Mouse (Mus musculus) limb, embryonic 11.5 days (tissue): ENCODE results near the gene Erp27. TPM values are rescaled to one million over a fixed set of nuclear protein-coding genes. Genes with fewer than 3 reads are reported as not detected.

Experiments
- ATAC-seq: fragments of 200-750 bp; cut with Nextera tagmentation; 2 replicates; pipeline ENCODE4 v1.8.0; 2017; ENCODE audit warnings: low read depth; ENCODE audit not compliant: insufficient number of reproducible peaks, low FRiP score, low TSS enrichment
- DNase-seq: peaks from one replicate; pipeline ENCODE4 v3.0.0-alpha.2; 2015; ENCODE audit warnings: low spot score
- H3K27ac ChIP-seq: fragments of 300-500 bp; sonication (generic); replicated peaks from 2 replicates; pipeline ENCODE4 v1.5.1; 2014; ENCODE audit warnings: low read depth, mild to moderate bottlenecking, low read length
- H3K27me3 ChIP-seq: fragments of 300-500 bp; sonication (generic); 2 replicates; pipeline ENCODE4 v1.6.1; 2014; ENCODE audit warnings: mild to moderate bottlenecking, low read length, mixed read lengths; ENCODE audit not compliant: control insufficient read depth, insufficient read depth
- H3K36me3 ChIP-seq: fragments of 300-500 bp; sonication (generic); 2 replicates; pipeline ENCODE4 v1.6.1; 2014; ENCODE audit warnings: mild to moderate bottlenecking, low read length, moderate library complexity, mixed read lengths; ENCODE audit not compliant: control insufficient read depth, insufficient read depth
- H3K4me1 ChIP-seq: fragments of 300-500 bp; sonication (generic); 2 replicates; pipeline ENCODE4 v1.6.1; 2014; ENCODE audit warnings: low read length, mixed read lengths; ENCODE audit not compliant: control insufficient read depth, insufficient read depth
- H3K4me2 ChIP-seq: fragments of 300-500 bp; sonication (generic); 2 replicates; pipeline ENCODE4 v1.6.1; 2014; ENCODE audit warnings: low read depth, mild to moderate bottlenecking, moderate library complexity; ENCODE audit not compliant: severe bottlenecking
- H3K4me3 ChIP-seq: fragments of 300-500 bp; sonication (generic); 2 replicates; pipeline ENCODE4 v1.5.1; 2014; ENCODE audit warnings: low read depth, low read length
- H3K9ac ChIP-seq: fragments of 300-500 bp; sonication (generic); 2 replicates; pipeline ENCODE4 v1.6.1; 2014; ENCODE audit warnings: mild to moderate bottlenecking, low read length
- H3K9me3 ChIP-seq: fragments of 300-500 bp; sonication (generic); 2 replicates; pipeline ENCODE4 v1.6.1; 2016; ENCODE audit warnings: low read length; ENCODE audit not compliant: control insufficient read depth
- WGBS: fragments of 180-500 bp; shearing (Covaris S2); extraction: QIAGEN DNeasy Blood & Tissue Kit; methylation state at CpG from one replicate; pipeline ENCODE4 v1.1.7; 2014; 5-methylcytosine and 5-hydroxymethylcytosine counted together
- polyA plus RNA-seq: library from polyadenylated mRNA; unstranded; fragments of >200 nt; fragmentation: Nextera tagmentation; extraction: Ambion mirVana; gene quantifications from 2 replicates; pipeline ENCODE4 v1.2.1, GENCODE M21; 2014

The Erp27 gene
- polyA plus RNA-seq, 1 experiment from 2014 or later = 0.31 TPM

DNA sequence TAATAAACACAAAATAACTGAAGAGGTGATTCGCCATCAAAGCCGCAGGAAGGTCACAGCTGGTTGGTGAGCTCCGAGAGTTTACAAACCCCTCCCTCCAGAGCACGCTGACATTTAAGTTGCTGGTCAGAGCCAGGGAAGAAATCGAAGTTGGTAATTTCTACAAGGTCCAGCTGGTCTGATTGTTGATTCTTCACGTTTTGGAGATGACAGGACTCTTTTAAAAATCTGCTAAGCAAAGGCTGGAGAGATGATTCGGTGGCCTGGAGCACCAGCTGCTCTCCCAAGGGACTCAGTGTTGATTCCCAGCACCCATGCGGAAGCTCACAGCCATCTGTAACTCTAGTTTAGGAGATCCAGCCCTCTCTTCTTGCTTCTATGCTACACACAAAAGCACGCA is 14.4 kb upstream of the Erp27 start:
- ATAC-seq = no peak
- Histone ChIP-seq H3K27ac (no peak overlapping the region), H3K4me1 (peaks cover 10% of the 10 kb centered on the region), H3K9me3 (no peaks in the 10 kb centered on the region), H3K36me3 (no peaks in the 10 kb centered on the region), H3K4me2 (no peak overlapping the region), H3K9ac (no peak overlapping the region), H3K27me3 (no peaks in the 10 kb centered on the region), H3K4me3 (no peak overlapping the region)
- no peak for DNase-seq
- WGBS = 91% methylated on average over 9 of the region's 9 CpGs

DNA sequence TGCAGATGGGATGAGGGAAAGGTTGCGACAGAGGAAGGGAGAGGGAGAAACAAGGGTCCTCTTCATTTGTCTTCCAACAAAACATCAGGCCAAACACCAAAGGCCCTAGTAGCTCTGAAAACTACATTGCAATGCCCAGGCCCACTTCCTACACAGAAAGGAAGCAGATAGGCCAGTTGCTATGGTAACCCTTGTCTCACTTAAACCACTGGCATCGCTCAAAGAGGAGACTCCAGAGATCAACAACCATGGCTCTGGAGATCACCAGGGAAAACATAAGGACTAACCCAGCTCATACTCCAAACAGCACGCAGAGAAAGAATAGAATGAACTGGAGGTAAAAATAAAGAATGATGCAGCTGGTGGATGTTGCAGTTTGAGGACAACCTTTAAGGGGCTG is 13.3 kb upstream of the Erp27 start:
- WGBS = 81% methylated on average over 3 of the region's 3 CpGs
- H3K4me3 ChIP-seq = no peak overlapping the region
- DNase-seq (no peak), ATAC-seq (no peak)
- 0 out of 2 replicates have a peak, but pooled peaks cover under 1% of the 10 kb centered on the region for H3K4me1 ChIP-seq
- H3K9me3 ChIP-seq = no peaks in the 10 kb centered on the region
- H3K9ac ChIP-seq = no peak overlapping the region
- H3K27ac ChIP-seq = no peak overlapping the region
- no peaks in the 10 kb centered on the region for H3K36me3 ChIP-seq
- H3K4me2 ChIP-seq = no peak overlapping the region
- no peaks in the 10 kb centered on the region for H3K27me3 ChIP-seq

DNA sequence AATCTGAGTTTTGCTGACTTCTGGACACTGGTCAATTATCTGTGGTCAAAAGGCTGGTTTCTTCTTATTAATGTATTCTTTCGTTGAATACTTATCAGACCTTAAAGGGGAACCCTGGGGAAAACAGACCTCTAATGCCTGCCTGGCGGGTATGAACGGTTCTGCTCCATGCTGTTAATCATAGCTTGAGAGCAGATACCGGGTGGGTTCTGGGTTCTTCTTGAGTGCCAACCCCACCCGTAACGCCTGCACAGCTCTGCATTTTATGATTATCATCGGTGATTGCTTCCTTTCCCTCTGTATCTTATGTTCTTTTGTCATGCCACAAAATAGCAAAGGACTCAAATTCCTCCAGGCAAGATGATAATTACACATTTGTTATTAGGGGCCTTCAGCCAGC is 12.1 kb upstream of the Erp27 start:
- Histone ChIP-seq H3K36me3 (no peaks in the 10 kb centered on the region), H3K4me2 (no peak overlapping the region), H3K9ac (no peak overlapping the region), H3K4me1 (no peaks in the 10 kb centered on the region), H3K27ac (no peak overlapping the region), H3K27me3 (no peaks in the 10 kb centered on the region), H3K4me3 (no peak overlapping the region), H3K9me3 (no peaks in the 10 kb centered on the region)
- DNase-seq (no peak), ATAC-seq (no peak)
- 85% methylated on average over 7 of the region's 7 CpGs for WGBS

DNA sequence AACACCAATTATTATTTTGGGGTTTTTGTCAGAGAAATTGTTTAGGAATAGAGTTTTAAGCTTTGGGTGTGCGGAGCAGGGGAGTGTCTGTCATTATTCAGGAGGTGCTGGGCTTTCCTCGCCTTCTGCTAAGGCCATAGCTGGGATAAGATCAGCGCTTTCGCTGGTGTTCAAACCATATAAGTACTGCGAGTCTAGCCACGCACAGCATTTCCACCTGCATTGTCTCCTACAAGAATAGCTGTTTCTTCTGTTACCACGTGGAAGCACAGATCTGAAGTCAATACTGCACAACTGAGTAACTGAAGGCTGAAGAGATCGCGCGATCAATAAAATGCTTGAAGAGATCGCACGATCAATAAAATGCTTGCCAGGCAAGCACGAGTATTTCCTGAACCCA is 9.3 kb upstream of the Erp27 start:
- no peak overlapping the region for H3K27ac ChIP-seq
- H3K4me3 ChIP-seq = no peak overlapping the region
- H3K9me3 ChIP-seq = no peaks in the 10 kb centered on the region
- H3K4me2 ChIP-seq = no peak overlapping the region
- H3K27me3 ChIP-seq = no peaks in the 10 kb centered on the region
- H3K9ac ChIP-seq = no peak overlapping the region
- no peaks in the 10 kb centered on the region for H3K36me3 ChIP-seq
- WGBS = 87% methylated on average over 13 of the region's 13 CpGs
- DNase-seq (no peak), ATAC-seq (no peak)
- no peaks in the 10 kb centered on the region for H3K4me1 ChIP-seq

DNA sequence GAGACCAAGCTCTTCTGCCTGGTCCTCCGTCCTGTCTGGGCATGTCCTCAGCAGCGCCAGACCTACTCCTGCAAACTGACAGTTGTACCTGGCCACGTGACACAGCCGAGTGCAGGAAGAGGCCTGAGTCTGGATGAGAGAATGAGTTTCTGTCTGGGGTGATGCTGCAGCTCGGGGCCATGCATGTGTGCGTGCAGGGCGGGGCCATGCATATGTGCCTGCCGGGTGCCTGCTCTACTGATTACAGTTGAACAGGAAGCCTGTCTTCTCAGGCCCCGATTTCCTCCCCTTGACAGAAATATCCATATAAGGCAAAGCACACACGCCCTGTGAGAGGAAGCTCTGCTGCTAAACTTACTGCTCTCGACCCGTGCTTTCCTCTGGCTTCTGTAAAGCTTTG is 8.7 kb upstream of the Erp27 start:
- no peak overlapping the region for H3K9ac ChIP-seq
- H3K27me3 ChIP-seq = no peaks in the 10 kb centered on the region
- 29% methylated on average over 12 of the region's 12 CpGs for WGBS
- H3K36me3 ChIP-seq = no peaks in the 10 kb centered on the region
- no peaks in the 10 kb centered on the region for H3K9me3 ChIP-seq
- no peaks in the 10 kb centered on the region for H3K4me1 ChIP-seq
- ATAC-seq (peak; percentile 75), DNase-seq (peak; percentile 62)
- no peak overlapping the region for H3K27ac ChIP-seq
- no peak overlapping the region for H3K4me3 ChIP-seq
- peak overlapping the region; percentile 18; the same call in 1 of the 2 replicates for H3K4me2 ChIP-seq

DNA sequence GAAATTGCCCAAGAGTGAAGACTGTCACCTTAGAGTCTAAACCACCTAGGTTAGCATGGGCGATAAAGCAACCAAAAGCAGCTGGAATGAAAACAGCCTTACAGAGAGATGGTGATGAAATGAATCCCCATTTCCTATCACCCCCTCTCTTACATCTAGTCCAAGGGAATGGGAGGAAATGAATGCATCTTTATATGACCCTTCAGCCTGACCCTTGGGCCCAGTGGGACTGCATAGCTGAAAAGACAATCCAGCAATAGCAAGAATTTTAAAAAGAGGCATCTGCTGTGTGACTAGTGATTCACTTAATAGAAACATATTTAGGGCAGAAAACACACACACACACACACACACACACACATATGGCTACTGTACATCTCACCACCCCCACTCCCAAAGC is 5.6 kb upstream of the Erp27 start:
- Histone ChIP-seq H3K27me3 (no peaks in the 10 kb centered on the region), H3K4me3 (no peak overlapping the region), H3K36me3 (no peaks in the 10 kb centered on the region), H3K27ac (no peak overlapping the region), H3K9me3 (no peaks in the 10 kb centered on the region), H3K4me1 (no peaks in the 10 kb centered on the region), H3K9ac (no peak overlapping the region), H3K4me2 (no peak overlapping the region)
- DNase-seq (no peak), ATAC-seq (no peak)
- WGBS = 89% methylated on average over 1 of the region's 1 CpGs

DNA sequence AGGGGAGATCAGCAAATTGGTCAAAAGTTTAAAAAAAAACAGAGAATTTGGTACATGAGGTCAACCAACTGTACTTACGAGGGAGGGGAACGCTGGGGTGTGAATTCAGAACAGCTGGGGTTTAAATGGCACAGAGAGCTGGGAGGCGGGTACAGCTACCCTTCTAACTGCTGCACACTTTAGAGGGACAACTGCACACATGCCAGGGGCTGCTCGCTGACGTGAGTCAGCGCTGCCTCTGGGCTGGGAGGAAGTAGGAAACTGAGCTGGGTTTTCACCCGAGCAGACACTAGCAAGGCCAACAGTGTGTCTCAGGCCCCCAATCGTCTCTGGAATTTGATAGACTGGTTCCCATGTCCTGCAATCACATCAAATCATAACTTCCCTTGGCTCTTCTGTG is 3.1 kb upstream of the Erp27 start:
- no peak for ATAC-seq
- no peaks in the 10 kb centered on the region for H3K36me3 ChIP-seq
- no peak overlapping the region for H3K27ac ChIP-seq
- H3K9ac ChIP-seq = no peak overlapping the region
- no peak overlapping the region for H3K4me2 ChIP-seq
- H3K4me1 ChIP-seq = no peaks in the 10 kb centered on the region
- no peaks in the 10 kb centered on the region for H3K27me3 ChIP-seq
- WGBS = 60% methylated on average over 8 of the region's 8 CpGs
- H3K9me3 ChIP-seq = no peaks in the 10 kb centered on the region
- no peak for DNase-seq
- H3K4me3 ChIP-seq = no peak overlapping the region

DNA sequence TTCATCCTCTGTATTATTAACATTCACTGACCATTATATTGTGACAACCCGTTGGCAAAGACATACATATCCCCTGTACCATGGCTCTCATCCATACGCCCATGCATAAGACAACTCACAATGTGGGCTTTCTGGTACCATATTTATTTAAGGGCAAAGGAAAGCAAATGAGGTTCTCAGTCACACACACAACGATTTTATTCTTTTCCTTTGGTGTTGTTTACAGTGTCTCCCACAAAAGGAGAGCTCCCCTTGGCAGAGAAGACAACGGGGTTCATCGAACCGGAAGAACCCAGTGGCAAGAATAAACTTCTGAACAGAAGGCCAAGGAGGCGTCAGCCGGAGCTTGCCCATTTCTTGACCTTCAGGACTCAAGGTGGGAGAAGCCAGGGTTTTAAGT is 1.6 kb upstream of the Erp27 start, which contains the start of gene Pde6h:
Gene Pde6h, plus strand, starts transcription at position 301 of the 400 bp plus-strand sequence.
- Histone ChIP-seq H3K4me3 (no peak within 1 kb of the TSS), H3K4me1 (no peaks in the 10 kb centered on the region), H3K9ac (no peak within 1 kb of the TSS), H3K4me2 (no peak within 1 kb of the TSS), H3K27me3 (no peaks in the 10 kb centered on the region), H3K36me3 (no peaks in the 10 kb centered on the region), H3K27ac (no peak within 1 kb of the TSS), H3K9me3 (no peaks in the 10 kb centered on the region)
- ATAC-seq (no peak), DNase-seq (no peak)
- 92% methylated on average over 8 of the region's 8 CpGs for WGBS

DNA sequence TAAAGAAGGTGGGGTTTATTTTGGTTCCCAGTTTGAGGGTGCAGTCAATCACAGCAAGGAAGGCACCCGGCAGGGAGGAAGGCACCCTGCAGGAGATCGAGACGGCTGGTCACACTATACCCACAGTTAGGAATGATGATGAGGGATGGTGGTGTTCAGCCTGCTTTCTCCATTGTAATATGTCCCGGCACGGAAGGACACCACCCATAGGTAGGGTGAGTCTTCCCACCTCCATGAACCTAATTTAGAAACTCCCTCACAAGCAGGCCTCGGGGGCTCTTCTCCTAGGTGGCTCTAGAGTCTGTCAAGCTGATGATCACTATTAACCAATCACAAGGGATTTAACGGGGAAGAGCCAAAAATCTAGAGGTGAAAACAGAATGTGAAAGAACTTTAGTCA is 891 bp upstream of the Erp27 start:
- ATAC-seq = no peak
- H3K9me3 ChIP-seq = no peaks in the 10 kb centered on the region
- WGBS = 91% methylated on average over 7 of the region's 7 CpGs

More for the DNA sequence above, 891 bp upstream of the Erp27 start:
- Histone ChIP-seq H3K4me2 (no peak overlapping the region), H3K4me3 (no peak overlapping the region), H3K9ac (no peak overlapping the region), H3K36me3 (no peaks in the 10 kb centered on the region), H3K27ac (no peak overlapping the region), H3K4me1 (no peaks in the 10 kb centered on the region), H3K27me3 (no peaks in the 10 kb centered on the region)
- no peak for DNase-seq
